Mouse (Mus musculus): ENCODE data around the gene Eif4g3. TPM values are rescaled to one million over a fixed set of nuclear protein-coding genes. Genes with fewer than 3 reads are reported as not detected.

Eif4g3 gene
- polyA plus RNA-seq, 1 experiment from 2014 or later, result 37.0 TPM

DNA sequence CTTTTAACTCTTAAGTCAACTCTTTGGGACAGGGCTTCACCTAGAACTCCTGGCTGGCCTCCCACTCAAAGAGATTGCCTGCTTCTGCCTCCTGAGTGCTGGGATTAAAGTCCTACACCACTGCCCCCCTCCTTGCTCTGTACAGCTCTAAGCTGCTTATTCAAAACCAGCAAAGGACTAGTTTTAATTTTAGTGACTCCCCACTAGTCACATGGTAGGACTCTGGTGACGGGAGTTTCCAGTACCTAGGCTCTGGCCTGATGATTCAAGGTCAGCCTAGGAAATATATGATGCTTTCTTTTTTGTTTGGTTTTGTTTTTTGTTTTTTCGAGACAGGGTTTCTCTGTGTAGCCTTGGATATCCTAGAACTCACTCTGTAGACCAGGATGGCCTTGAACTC, 172.0 kb downstream of the Eif4g3 start:
- H3K4me1 ChIP-seq (replicated peaks; ENCODE audit: control insufficient read depth, insufficient read depth, low read length), result no peaks in the 10 kb centered on the region
- H3K4me2 ChIP-seq (ENCODE audit: low read length), result no peak overlapping the region
- peaks cover 67% of the 10 kb centered on the region for H3K36me3 ChIP-seq (ENCODE audit: control insufficient read depth, insufficient read depth, low read length)
- DNase-seq (ENCODE audit: low spot score) (no peak), ATAC-seq (replicated peaks; ENCODE audit: low FRiP score, low TSS enrichment, low read depth) (no peak)
- no peaks in the 10 kb centered on the region for H3K27me3 ChIP-seq (replicated peaks; ENCODE audit: control insufficient read depth, insufficient read depth, low read length)
- H3K9me3 ChIP-seq (ENCODE audit: control insufficient read depth, low read length), result no peaks in the 10 kb centered on the region
- no peak overlapping the region for H3K27ac ChIP-seq (ENCODE audit: low read depth)
- no peak overlapping the region for H3K9ac ChIP-seq (ENCODE audit: low read length)
- no peak overlapping the region for H3K4me3 ChIP-seq (ENCODE audit: low read depth, low read length)
- 91% methylated on average over 2 of the region's 2 CpGs for WGBS

DNA sequence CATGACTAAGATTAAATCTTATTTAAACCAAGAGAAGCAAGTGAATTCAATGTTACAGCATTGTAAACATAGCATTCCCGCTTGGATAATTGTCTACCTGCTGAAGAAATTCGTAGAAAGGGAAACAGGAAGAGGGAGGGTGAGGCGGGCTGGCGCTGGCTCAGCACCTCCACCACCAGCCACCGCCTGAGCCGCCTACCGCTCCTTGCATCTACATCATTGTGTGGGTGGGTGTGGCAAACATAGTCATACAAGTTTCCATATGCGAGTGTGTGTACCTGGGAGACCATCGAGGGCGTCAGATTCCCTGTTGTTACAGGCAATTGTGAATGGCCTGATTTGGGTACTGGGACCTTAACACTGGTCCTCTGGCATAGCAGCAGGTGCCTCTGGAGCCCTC, 173.7 kb downstream of the Eif4g3 start:
- no peak overlapping the region for H3K4me3 ChIP-seq (ENCODE audit: low read depth, low read length)
- DNase-seq (ENCODE audit: low spot score) (no peak), ATAC-seq (replicated peaks; ENCODE audit: low FRiP score, low TSS enrichment, low read depth) (no peak)
- no peaks in the 10 kb centered on the region for H3K4me1 ChIP-seq (replicated peaks; ENCODE audit: control insufficient read depth, insufficient read depth, low read length)
- H3K36me3 ChIP-seq (ENCODE audit: control insufficient read depth, insufficient read depth, low read length), result peaks cover 70% of the 10 kb centered on the region
- no peak overlapping the region for H3K27ac ChIP-seq (ENCODE audit: low read depth)
- no peaks in the 10 kb centered on the region for H3K9me3 ChIP-seq (ENCODE audit: control insufficient read depth, low read length)
- 91% methylated on average over 10 of the region's 10 CpGs for WGBS
- H3K27me3 ChIP-seq (replicated peaks; ENCODE audit: control insufficient read depth, insufficient read depth, low read length), result no peaks in the 10 kb centered on the region
- H3K4me2 ChIP-seq (ENCODE audit: low read length), result no peak overlapping the region
- H3K9ac ChIP-seq (ENCODE audit: low read length), result no peak overlapping the region

DNA sequence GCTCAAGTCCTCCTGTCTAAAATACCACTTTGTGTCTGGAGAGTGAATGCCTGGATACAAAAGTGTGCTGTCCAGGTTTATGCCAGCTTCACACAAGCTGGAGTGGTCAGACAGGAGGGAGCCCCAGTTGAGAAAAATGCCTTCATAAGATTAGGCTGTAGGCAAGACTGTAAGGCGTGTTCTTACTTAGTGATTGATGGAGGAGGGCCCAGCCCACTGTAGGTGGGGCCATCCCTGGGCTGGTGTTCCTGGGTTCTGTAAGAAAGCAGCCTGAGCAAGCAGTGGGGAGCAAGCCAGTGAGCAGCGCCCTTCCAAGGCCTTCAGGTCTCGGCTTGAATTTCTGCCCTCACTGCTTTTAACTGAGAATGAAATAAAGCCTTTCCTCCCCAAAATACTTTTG, 175.3 kb downstream of the Eif4g3 start:
- no peak overlapping the region for H3K9ac ChIP-seq (ENCODE audit: low read length)
- H3K9me3 ChIP-seq (ENCODE audit: control insufficient read depth, low read length), result no peaks in the 10 kb centered on the region
- no peak overlapping the region for H3K4me3 ChIP-seq (ENCODE audit: low read depth, low read length)
- H3K4me2 ChIP-seq (ENCODE audit: low read length), result no peak overlapping the region
- DNase-seq (ENCODE audit: low spot score) (no peak), ATAC-seq (replicated peaks; ENCODE audit: low FRiP score, low TSS enrichment, low read depth) (no peak)
- WGBS, result 75% methylated on average over 3 of the region's 3 CpGs
- H3K4me1 ChIP-seq (replicated peaks; ENCODE audit: control insufficient read depth, insufficient read depth, low read length), result no peaks in the 10 kb centered on the region
- no peak overlapping the region for H3K27ac ChIP-seq (ENCODE audit: low read depth)
- H3K27me3 ChIP-seq (replicated peaks; ENCODE audit: control insufficient read depth, insufficient read depth, low read length), result no peaks in the 10 kb centered on the region
- peaks cover 84% of the 10 kb centered on the region for H3K36me3 ChIP-seq (ENCODE audit: control insufficient read depth, insufficient read depth, low read length)

DNA sequence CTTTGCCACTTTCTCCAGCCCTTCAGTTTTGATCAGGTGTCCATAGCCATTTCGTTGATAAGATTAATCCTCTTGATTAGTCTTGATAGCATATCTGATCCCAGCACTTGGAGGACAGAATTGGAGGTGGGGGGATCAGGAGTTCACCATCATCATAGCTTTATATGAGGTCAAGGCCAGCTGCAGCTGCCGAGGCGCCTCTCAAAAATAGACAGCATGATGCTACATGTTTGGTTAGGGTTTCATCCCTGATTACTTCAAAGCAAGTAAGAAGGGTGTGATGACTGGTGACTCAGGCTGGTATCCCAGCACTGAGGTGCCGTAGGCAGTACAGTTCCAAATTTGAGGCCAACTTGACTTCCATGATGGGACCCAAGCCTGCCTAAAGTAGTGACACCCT, 176.6 kb downstream of the Eif4g3 start:
- 89% methylated on average over 4 of the region's 4 CpGs for WGBS
- Histone ChIP-seq H3K27ac (ENCODE audit: low read depth) (no peak overlapping the region), H3K9me3 (ENCODE audit: control insufficient read depth, low read length) (no peaks in the 10 kb centered on the region), H3K4me3 (ENCODE audit: low read depth, low read length) (no peak overlapping the region), H3K4me1 (replicated peaks; ENCODE audit: control insufficient read depth, insufficient read depth, low read length) (no peaks in the 10 kb centered on the region), H3K36me3 (ENCODE audit: control insufficient read depth, insufficient read depth, low read length) (peaks cover 83% of the 10 kb centered on the region), H3K4me2 (ENCODE audit: low read length) (no peak overlapping the region), H3K9ac (ENCODE audit: low read length) (no peak overlapping the region), H3K27me3 (replicated peaks; ENCODE audit: control insufficient read depth, insufficient read depth, low read length) (no peaks in the 10 kb centered on the region)
- ATAC-seq (replicated peaks; ENCODE audit: low FRiP score, low TSS enrichment, low read depth) (no peak), DNase-seq (ENCODE audit: low spot score) (no peak)

DNA sequence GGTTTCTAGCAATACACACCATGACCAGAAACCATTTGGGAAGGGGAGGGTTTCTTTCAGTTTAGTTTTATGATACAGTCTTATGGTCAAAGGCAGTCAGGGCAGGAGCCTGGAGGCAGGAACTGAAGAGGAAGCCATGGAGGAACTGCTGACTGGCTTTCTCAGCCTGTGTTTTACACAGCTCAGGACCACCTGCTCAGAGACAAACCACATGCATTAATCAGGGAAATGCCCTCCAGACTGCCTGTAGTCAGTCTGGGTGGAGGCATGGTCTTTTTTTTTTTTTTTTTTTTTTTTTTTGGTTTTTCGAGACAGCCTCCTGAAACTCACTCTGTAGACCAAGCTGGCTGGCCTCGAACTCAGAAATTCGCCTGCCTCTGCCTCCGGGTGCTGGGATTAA, 179.9 kb downstream of the Eif4g3 start:
- H3K4me1 ChIP-seq (replicated peaks; ENCODE audit: control insufficient read depth, insufficient read depth, low read length), result no peaks in the 10 kb centered on the region
- no peaks in the 10 kb centered on the region for H3K27me3 ChIP-seq (replicated peaks; ENCODE audit: control insufficient read depth, insufficient read depth, low read length)
- no peak overlapping the region for H3K9ac ChIP-seq (ENCODE audit: low read length)
- ATAC-seq (replicated peaks; ENCODE audit: low FRiP score, low TSS enrichment, low read depth) (no peak), DNase-seq (ENCODE audit: low spot score) (no peak)
- 93% methylated on average over 4 of the region's 4 CpGs for WGBS
- H3K4me2 ChIP-seq (ENCODE audit: low read length), result no peak overlapping the region
- peaks cover 82% of the 10 kb centered on the region for H3K36me3 ChIP-seq (ENCODE audit: control insufficient read depth, insufficient read depth, low read length)
- H3K4me3 ChIP-seq (ENCODE audit: low read depth, low read length), result no peak overlapping the region
- no peaks in the 10 kb centered on the region for H3K9me3 ChIP-seq (ENCODE audit: control insufficient read depth, low read length)
- H3K27ac ChIP-seq (ENCODE audit: low read depth), result no peak overlapping the region

DNA sequence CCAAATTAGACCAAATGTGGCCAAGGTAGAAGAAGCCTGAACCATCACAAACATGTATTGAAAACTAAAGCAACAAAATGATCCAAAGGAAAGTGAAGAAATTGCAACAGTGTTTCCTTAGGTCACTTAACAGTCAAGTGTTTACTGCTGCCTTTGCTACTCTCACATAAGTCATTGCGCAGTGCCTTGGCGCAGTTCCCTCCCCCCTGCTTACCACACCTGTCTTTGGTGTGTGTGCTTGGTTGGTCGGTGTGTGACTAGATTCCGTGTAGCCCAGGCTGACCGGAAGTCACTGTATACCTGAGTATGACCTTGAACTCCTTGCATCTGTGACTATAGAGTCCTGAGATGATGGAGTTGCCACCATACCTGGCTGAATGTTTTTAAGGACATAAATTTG, 186.6 kb downstream of the Eif4g3 start:
- no peaks in the 10 kb centered on the region for H3K27me3 ChIP-seq (replicated peaks; ENCODE audit: control insufficient read depth, insufficient read depth, low read length)
- H3K27ac ChIP-seq (ENCODE audit: low read depth), result no peak overlapping the region
- H3K9me3 ChIP-seq (ENCODE audit: control insufficient read depth, low read length), result no peaks in the 10 kb centered on the region
- H3K4me3 ChIP-seq (ENCODE audit: low read depth, low read length), result no peak overlapping the region
- no peak overlapping the region for H3K9ac ChIP-seq (ENCODE audit: low read length)
- H3K36me3 ChIP-seq (ENCODE audit: control insufficient read depth, insufficient read depth, low read length), result peaks cover 90% of the 10 kb centered on the region
- H3K4me2 ChIP-seq (ENCODE audit: low read length), result no peak overlapping the region
- no peaks in the 10 kb centered on the region for H3K4me1 ChIP-seq (replicated peaks; ENCODE audit: control insufficient read depth, insufficient read depth, low read length)
- 93% methylated on average over 5 of the region's 5 CpGs for WGBS
- DNase-seq (ENCODE audit: low spot score) (no peak), ATAC-seq (replicated peaks; ENCODE audit: low FRiP score, low TSS enrichment, low read depth) (no peak)

DNA sequence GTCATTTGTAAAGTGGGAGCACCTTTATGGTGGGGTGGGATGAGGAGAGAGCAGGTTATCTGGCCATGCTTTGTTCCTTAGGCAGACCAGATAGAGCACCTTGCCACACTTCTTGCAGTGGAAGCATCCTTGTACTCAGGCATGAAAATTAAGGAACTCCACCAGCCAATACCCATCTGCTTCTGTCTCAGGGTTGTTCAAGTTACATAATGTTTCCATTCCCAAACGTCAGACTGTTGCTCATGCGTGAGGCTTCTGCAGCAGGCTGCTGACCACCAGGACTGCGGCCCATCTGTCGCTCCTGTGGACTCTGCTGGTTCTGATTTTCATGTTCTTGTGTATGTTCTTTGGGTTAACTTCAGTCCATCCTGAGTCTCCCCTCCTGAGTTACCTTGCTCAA, 187.9 kb downstream of the Eif4g3 start:
- no peaks in the 10 kb centered on the region for H3K4me1 ChIP-seq (replicated peaks; ENCODE audit: control insufficient read depth, insufficient read depth, low read length)
- no peak overlapping the region for H3K27ac ChIP-seq (ENCODE audit: low read depth)
- H3K36me3 ChIP-seq (ENCODE audit: control insufficient read depth, insufficient read depth, low read length), result peaks cover 92% of the 10 kb centered on the region
- H3K27me3 ChIP-seq (replicated peaks; ENCODE audit: control insufficient read depth, insufficient read depth, low read length), result no peaks in the 10 kb centered on the region
- DNase-seq (ENCODE audit: low spot score) (no peak), ATAC-seq (replicated peaks; ENCODE audit: low FRiP score, low TSS enrichment, low read depth) (no peak)
- H3K4me2 ChIP-seq (ENCODE audit: low read length), result no peak overlapping the region
- WGBS, result 97% methylated on average over 4 of the region's 4 CpGs
- no peak overlapping the region for H3K4me3 ChIP-seq (ENCODE audit: low read depth, low read length)
- H3K9ac ChIP-seq (ENCODE audit: low read length), result no peak overlapping the region
- no peaks in the 10 kb centered on the region for H3K9me3 ChIP-seq (ENCODE audit: control insufficient read depth, low read length)

DNA sequence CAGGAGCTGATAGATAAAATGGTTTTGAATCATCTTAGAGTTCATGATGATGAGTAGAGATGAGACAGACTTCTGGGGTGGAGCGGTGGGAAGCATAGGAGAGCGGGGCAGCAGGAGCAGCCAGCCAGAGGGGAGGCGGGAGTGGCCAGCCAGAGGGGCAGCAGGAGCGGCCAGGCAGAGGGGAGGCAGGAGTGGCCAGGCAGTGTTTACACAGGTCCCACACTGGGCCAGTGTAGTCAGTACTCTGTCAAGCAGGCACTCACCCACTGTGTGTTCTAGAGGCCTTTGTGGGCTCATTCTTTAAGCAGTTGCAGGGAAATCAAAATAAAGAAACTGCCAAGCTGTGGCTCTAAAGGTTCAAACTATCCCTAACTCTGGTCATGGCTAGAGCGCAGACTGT, 191.2 kb downstream of the Eif4g3 start:
- Histone ChIP-seq H3K9me3 (ENCODE audit: control insufficient read depth, low read length) (no peaks in the 10 kb centered on the region), H3K4me1 (replicated peaks; ENCODE audit: control insufficient read depth, insufficient read depth, low read length) (no peaks in the 10 kb centered on the region), H3K36me3 (ENCODE audit: control insufficient read depth, insufficient read depth, low read length) (peaks cover 93% of the 10 kb centered on the region), H3K4me2 (ENCODE audit: low read length) (no peak overlapping the region), H3K27ac (ENCODE audit: low read depth) (no peak overlapping the region), H3K9ac (ENCODE audit: low read length) (no peak overlapping the region), H3K4me3 (ENCODE audit: low read depth, low read length) (no peak overlapping the region), H3K27me3 (replicated peaks; ENCODE audit: control insufficient read depth, insufficient read depth, low read length) (no peaks in the 10 kb centered on the region)
- ATAC-seq (replicated peaks; ENCODE audit: low FRiP score, low TSS enrichment, low read depth), result no peak
- WGBS, result 86% methylated on average over 5 of the region's 5 CpGs
- DNase-seq (ENCODE audit: low spot score), result no peak

DNA sequence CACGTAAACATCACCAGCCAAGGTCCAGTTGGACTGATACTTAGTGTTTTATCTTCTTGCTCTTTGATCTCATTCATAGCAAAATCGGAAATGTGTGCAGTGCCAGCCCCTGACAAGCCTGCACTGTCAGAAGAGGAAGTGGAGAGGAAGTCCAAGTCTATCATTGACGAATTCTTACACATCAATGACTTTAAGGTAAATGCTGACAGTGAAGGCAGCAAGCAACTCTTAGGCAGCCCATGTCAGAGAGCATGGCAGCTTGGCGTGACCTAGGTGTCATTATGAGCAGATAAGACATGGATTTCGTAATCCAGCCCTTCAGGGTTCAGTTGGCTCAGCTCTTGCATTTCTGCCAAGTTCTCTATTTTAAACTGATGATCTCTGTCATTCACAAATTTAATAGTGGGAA, 191.8 kb downstream of the Eif4g3 start:
- no peak overlapping the region for H3K9ac ChIP-seq (ENCODE audit: low read length)
- H3K4me1 ChIP-seq (replicated peaks; ENCODE audit: control insufficient read depth, insufficient read depth, low read length), result no peaks in the 10 kb centered on the region
- H3K4me3 ChIP-seq (ENCODE audit: low read depth, low read length), result no peak overlapping the region
- no peaks in the 10 kb centered on the region for H3K27me3 ChIP-seq (replicated peaks; ENCODE audit: control insufficient read depth, insufficient read depth, low read length)
- WGBS, result 81% methylated on average over 5 of the region's 5 CpGs
- H3K36me3 ChIP-seq (ENCODE audit: control insufficient read depth, insufficient read depth, low read length), result peaks cover 93% of the 10 kb centered on the region
- DNase-seq (ENCODE audit: low spot score), result no peak
- no peak overlapping the region for H3K27ac ChIP-seq (ENCODE audit: low read depth)
- ATAC-seq (replicated peaks; ENCODE audit: low FRiP score, low TSS enrichment, low read depth), result no peak
- H3K9me3 ChIP-seq (ENCODE audit: control insufficient read depth, low read length), result no peaks in the 10 kb centered on the region
- no peak overlapping the region for H3K4me2 ChIP-seq (ENCODE audit: low read length)
